ENCODE assay signal across 8 mouse cellular contexts in the genomic region with DNA sequence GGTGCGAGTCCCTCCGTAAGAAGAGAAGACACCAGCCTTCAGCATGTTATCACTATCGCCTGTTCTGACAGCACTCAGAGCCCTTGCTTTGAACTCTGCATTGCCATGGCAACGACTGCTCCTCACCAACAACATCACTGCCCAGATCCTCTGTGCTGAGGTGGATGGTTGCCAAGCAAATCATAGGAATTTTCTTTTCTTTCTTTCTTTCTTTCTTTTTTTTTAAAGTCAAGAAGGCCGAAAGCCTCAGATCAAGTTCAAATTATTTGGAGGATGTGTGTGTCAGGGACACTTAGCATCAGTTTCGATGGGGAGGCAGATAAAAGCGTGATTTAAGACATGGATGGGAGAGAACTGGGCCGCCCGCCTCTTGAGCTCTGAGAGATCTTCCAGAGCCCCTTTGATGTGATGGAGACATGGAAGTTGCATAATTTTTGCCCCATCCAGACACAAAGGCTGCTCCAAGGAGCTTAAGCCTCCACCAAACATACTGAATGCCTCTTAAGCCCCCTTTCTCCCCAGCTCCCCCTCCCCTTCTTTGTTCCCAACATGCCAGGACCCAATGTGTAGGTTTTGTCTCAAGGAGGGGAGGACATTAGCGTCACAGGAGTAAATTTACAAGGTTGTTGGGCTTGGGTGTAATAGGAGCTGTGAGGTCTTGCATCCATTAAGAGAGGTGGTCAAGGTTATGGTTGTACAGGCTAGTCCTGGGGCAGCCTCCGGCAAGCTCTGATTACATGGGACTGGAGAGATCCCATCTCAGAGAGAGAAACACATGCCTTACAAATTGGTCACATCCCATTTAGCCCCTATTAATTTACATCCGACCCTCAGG.
DNase-seq lines count a peak whose midpoint lies in the region; ATAC-seq and TF ChIP-seq lines count a peak whose summit lies in the region.

No protein-coding gene starts in this region.

- no peaks in the 10 kb centered on the region for H3K9me3 ChIP-seq in hindbrain, embryonic 10.5 days
- H3K9me3 ChIP-seq in lung, postnatal 0 days (ENCODE audit: low read length), result no peaks in the 10 kb centered on the region
- H3K9me3 ChIP-seq in stomach, postnatal 0 days (ENCODE audit: control insufficient read depth, low read length), result no peaks in the 10 kb centered on the region

- no peak overlapping the region for H3K9ac ChIP-seq in lung, postnatal 0 days (replicated peaks; ENCODE audit: low read depth)
- H3K9ac ChIP-seq in stomach, postnatal 0 days (ENCODE audit: low read length), result no peak overlapping the region

- H3K36me3 ChIP-seq in hindbrain, embryonic 10.5 days, result no peaks in the 10 kb centered on the region
- no peaks in the 10 kb centered on the region for H3K36me3 ChIP-seq in lung, postnatal 0 days (ENCODE audit: insufficient read depth, low read length)
- H3K36me3 ChIP-seq in stomach, postnatal 0 days (ENCODE audit: control insufficient read depth, insufficient read depth, low read length), result no peaks in the 10 kb centered on the region

- peaks cover 75% of the 10 kb centered on the region for H3K4me1 ChIP-seq in hindbrain, embryonic 10.5 days (replicated peaks)
- H3K4me1 ChIP-seq in lung, postnatal 0 days (ENCODE audit: insufficient read depth, low read depth, low read length), result no peaks in the 10 kb centered on the region
- H3K4me1 ChIP-seq in stomach, postnatal 0 days (replicated peaks; ENCODE audit: control insufficient read depth, insufficient read depth), result no peaks in the 10 kb centered on the region

- DNase-seq in right cerebral cortex, postnatal 10 days (ENCODE audit: low spot score in 2 of 2), result peak; percentile 55 to 67
- no peak for DNase-seq in right cerebral cortex, postnatal 25 days
- peak; percentile 69 for DNase-seq in hindbrain, embryonic 10.5 days (ENCODE audit: low spot score)
- peak; percentile 50 for DNase-seq in lung, postnatal 0 days (ENCODE audit: low spot score)
- no peak for DNase-seq in stomach, postnatal 0 days (ENCODE audit: low spot score)
- DNase-seq in layer of hippocampus, adult 9-10 months (ENCODE audit: low spot score), result no peak
- no peak for DNase-seq in cerebellum, postnatal 36 days

- no peak overlapping the region for H3K4me2 ChIP-seq in lung, postnatal 0 days (replicated peaks; ENCODE audit: low read depth, low read length)
- H3K4me2 ChIP-seq in stomach, postnatal 0 days (replicated peaks; ENCODE audit: low read depth), result no peak overlapping the region

- peak; percentile 74 for ATAC-seq in lung, postnatal 0 days
- peak; percentile 51; the same call in 1 of the 2 replicates for ATAC-seq in stomach, postnatal 0 days (ENCODE audit: low FRiP score, low TSS enrichment)
- ATAC-seq in frontal cortex, adult (ENCODE audit: low TSS enrichment), result no peak

- TF ChIP-seq EP300 in lung, postnatal 0 days (IDR thresholded peaks at IDR 0.05), result no peak
- no peak for TF ChIP-seq EP300 in stomach, postnatal 0 days (optimal IDR thresholded peaks at IDR 0.05)

- peak overlapping the region; percentile 23; the same call in 1 of the 2 replicates for H3K4me3 ChIP-seq in hindbrain, embryonic 10.5 days
- H3K4me3 ChIP-seq in lung, postnatal 0 days (ENCODE audit: low read depth, low read length), result no peak overlapping the region
- no peak overlapping the region for H3K4me3 ChIP-seq in stomach, postnatal 0 days (ENCODE audit: low read depth, low read length)

- 0 out of 2 replicates have a peak, but pooled peaks cover 5% of the 10 kb centered on the region for H3K27me3 ChIP-seq in hindbrain, embryonic 10.5 days (ENCODE audit: insufficient read depth, poor library complexity, severe bottlenecking)
- H3K27me3 ChIP-seq in lung, postnatal 0 days (replicated peaks; ENCODE audit: insufficient read depth, low read length), result no peaks in the 10 kb centered on the region
- no peaks in the 10 kb centered on the region for H3K27me3 ChIP-seq in stomach, postnatal 0 days (ENCODE audit: control insufficient read depth, insufficient read depth, low read length)

- H3K27ac ChIP-seq in hindbrain, embryonic 10.5 days, result peak overlapping the region; percentile 86
- no peak overlapping the region for H3K27ac ChIP-seq in lung, postnatal 0 days (ENCODE audit: low read length)
- H3K27ac ChIP-seq in stomach, postnatal 0 days (replicated peaks), result 0 out of 2 replicates have a peak overlapping the region, but pooled peaks have one; percentile 24

- TF ChIP-seq CTCF in lung, postnatal 0 days (IDR thresholded peaks at IDR 0.05), result no peak
- TF ChIP-seq CTCF in stomach, postnatal 0 days (IDR thresholded peaks at IDR 0.05; ENCODE audit: low read depth), result no peak

- 40% methylated on average over 12 of the region's 12 CpGs for WGBS in hindbrain, embryonic 10.5 days
- 45% methylated on average over 12 of the region's 12 CpGs for WGBS in lung, postnatal 0 days
- WGBS in stomach, postnatal 0 days, result 53% methylated on average over 12 of the region's 12 CpGs

Comparison
In these comparisons a context has a peak if more than half of its experiments do, and no peak if none do; other contexts are left out.
1. DNase-seq: peak in right cerebral cortex, postnatal 10 days (2 of 2), hindbrain, embryonic 10.5 days (single experiment) and lung, postnatal 0 days (single experiment); none in right cerebral cortex, postnatal 25 days (single experiment), stomach, postnatal 0 days (single experiment), layer of hippocampus, adult 9-10 months (single experiment) and cerebellum, postnatal 36 days (0 of 2).